Mouse (Mus musculus): Measurements from ENCODE around the gene Napsa. TPM values are rescaled to one million over a fixed set of nuclear protein-coding genes. Genes with fewer than 3 reads are reported as not detected.

The Napsa gene
- polyA plus RNA-seq, 1 experiment from 2014 or later, result 1.9 TPM

- Histone ChIP-seq H3K27ac (ENCODE audit: low read length) (no peak overlapping the region), H3K27me3 (ENCODE audit: control insufficient read depth, insufficient read depth, low read depth, low read length) (peaks cover 6% of the 10 kb centered on the region; the same call in 1 of the 2 replicates), H3K9me3 (replicated peaks; ENCODE audit: control insufficient read depth, low read length, poor library complexity, severe bottlenecking) (no peaks in the 10 kb centered on the region), H3K36me3 (ENCODE audit: control insufficient read depth, insufficient read depth, low read length) (no peaks in the 10 kb centered on the region), H3K4me3 (ENCODE audit: low read depth, low read length) (no peak overlapping the region), H3K4me1 (ENCODE audit: control insufficient read depth, insufficient read depth, low read length) (no peaks in the 10 kb centered on the region), H3K9ac (ENCODE audit: low read depth, low read length) (no peak overlapping the region), H3K4me2 (ENCODE audit: low read length) (no peak overlapping the region)
- 52% methylated on average over 18 of the region's 18 CpGs for WGBS
- peak; percentile 80; the same call in 1 of the 2 replicates for ATAC-seq
These were observed 11.5 kb upstream of the Napsa start for GRCm38 (mm10) chr7:44560435-44561400.

GRCm38 (mm10) chr7:44563284-44563683 is 8.9 kb upstream of the Napsa start:
- Histone ChIP-seq H3K36me3 (ENCODE audit: control insufficient read depth, insufficient read depth, low read length) (no peaks in the 10 kb centered on the region), H3K27me3 (ENCODE audit: control insufficient read depth, insufficient read depth, low read depth, low read length) (no peaks in the 10 kb centered on the region), H3K4me3 (ENCODE audit: low read depth, low read length) (no peak overlapping the region), H3K9me3 (replicated peaks; ENCODE audit: control insufficient read depth, low read length, poor library complexity, severe bottlenecking) (no peaks in the 10 kb centered on the region), H3K27ac (ENCODE audit: low read length) (no peak overlapping the region), H3K4me1 (ENCODE audit: control insufficient read depth, insufficient read depth, low read length) (no peaks in the 10 kb centered on the region), H3K9ac (ENCODE audit: low read depth, low read length) (no peak overlapping the region), H3K4me2 (ENCODE audit: low read length) (no peak overlapping the region)
- no peak for ATAC-seq
- 57% methylated on average over 8 of the region's 8 CpGs for WGBS

- Histone ChIP-seq H3K4me1 (ENCODE audit: control insufficient read depth, insufficient read depth, low read length) (no peaks in the 10 kb centered on the region), H3K27me3 (ENCODE audit: control insufficient read depth, insufficient read depth, low read depth, low read length) (no peaks in the 10 kb centered on the region), H3K4me3 (ENCODE audit: low read depth, low read length) (no peak overlapping the region), H3K36me3 (ENCODE audit: control insufficient read depth, insufficient read depth, low read length) (no peaks in the 10 kb centered on the region), H3K27ac (ENCODE audit: low read length) (no peak overlapping the region), H3K9me3 (replicated peaks; ENCODE audit: control insufficient read depth, low read length, poor library complexity, severe bottlenecking) (no peaks in the 10 kb centered on the region), H3K4me2 (ENCODE audit: low read length) (no peak overlapping the region), H3K9ac (ENCODE audit: low read depth, low read length) (no peak overlapping the region)
- WGBS, result 81% methylated on average over 10 of the region's 10 CpGs
- ATAC-seq, result no peak
These were observed 7.7 kb upstream of the Napsa start for GRCm38 (mm10) chr7:44564486-44564885.

- H3K4me3 ChIP-seq (ENCODE audit: low read depth, low read length), result no peak overlapping the region
- H3K27ac ChIP-seq (ENCODE audit: low read length), result no peak overlapping the region
- no peak overlapping the region for H3K4me2 ChIP-seq (ENCODE audit: low read length)
- WGBS, result 77% methylated on average over 6 of the region's 6 CpGs
- H3K4me1 ChIP-seq (ENCODE audit: control insufficient read depth, insufficient read depth, low read length), result no peaks in the 10 kb centered on the region
- H3K36me3 ChIP-seq (ENCODE audit: control insufficient read depth, insufficient read depth, low read length), result no peaks in the 10 kb centered on the region
- H3K27me3 ChIP-seq (ENCODE audit: control insufficient read depth, insufficient read depth, low read depth, low read length), result no peaks in the 10 kb centered on the region
- no peaks in the 10 kb centered on the region for H3K9me3 ChIP-seq (replicated peaks; ENCODE audit: control insufficient read depth, low read length, poor library complexity, severe bottlenecking)
- H3K9ac ChIP-seq (ENCODE audit: low read depth, low read length), result no peak overlapping the region
- ATAC-seq, result no peak
These were observed 6.8 kb upstream of the Napsa start for GRCm38 (mm10) chr7:44565414-44565813.

GRCm38 (mm10) chr7:44568803-44569202 is 3.4 kb upstream of the Napsa start:
- Histone ChIP-seq H3K36me3 (ENCODE audit: control insufficient read depth, insufficient read depth, low read length) (no peaks in the 10 kb centered on the region), H3K4me3 (ENCODE audit: low read depth, low read length) (no peak overlapping the region), H3K9ac (ENCODE audit: low read depth, low read length) (no peak overlapping the region), H3K9me3 (replicated peaks; ENCODE audit: control insufficient read depth, low read length, poor library complexity, severe bottlenecking) (no peaks in the 10 kb centered on the region), H3K4me2 (ENCODE audit: low read length) (no peak overlapping the region), H3K27ac (ENCODE audit: low read length) (no peak overlapping the region), H3K4me1 (ENCODE audit: control insufficient read depth, insufficient read depth, low read length) (no peaks in the 10 kb centered on the region), H3K27me3 (ENCODE audit: control insufficient read depth, insufficient read depth, low read depth, low read length) (no peaks in the 10 kb centered on the region)
- WGBS, result 72% methylated on average over 9 of the region's 9 CpGs
- no peak for ATAC-seq

- Histone ChIP-seq H3K27ac (ENCODE audit: low read length) (no peak overlapping the region), H3K4me2 (ENCODE audit: low read length) (no peak overlapping the region), H3K4me1 (ENCODE audit: control insufficient read depth, insufficient read depth, low read length) (no peaks in the 10 kb centered on the region), H3K36me3 (ENCODE audit: control insufficient read depth, insufficient read depth, low read length) (no peaks in the 10 kb centered on the region), H3K27me3 (ENCODE audit: control insufficient read depth, insufficient read depth, low read depth, low read length) (no peaks in the 10 kb centered on the region), H3K9me3 (replicated peaks; ENCODE audit: control insufficient read depth, low read length, poor library complexity, severe bottlenecking) (no peaks in the 10 kb centered on the region), H3K4me3 (ENCODE audit: low read depth, low read length) (no peak overlapping the region), H3K9ac (ENCODE audit: low read depth, low read length) (no peak overlapping the region)
- WGBS, result 88% methylated on average over 6 of the region's 6 CpGs
- ATAC-seq, result no peak
These were observed 1.2 kb upstream of the Napsa start for GRCm38 (mm10) chr7:44570989-44571388.

GRCm38 (mm10) chr7:44571811-44572210 is 369 bp upstream of the Napsa start:
- no peak overlapping the region for H3K4me3 ChIP-seq (ENCODE audit: low read depth, low read length)
- H3K4me1 ChIP-seq (ENCODE audit: control insufficient read depth, insufficient read depth, low read length), result no peaks in the 10 kb centered on the region
- no peaks in the 10 kb centered on the region for H3K36me3 ChIP-seq (ENCODE audit: control insufficient read depth, insufficient read depth, low read length)
- WGBS, result 40% methylated on average over 4 of the region's 4 CpGs
- ATAC-seq, result no peak
- H3K4me2 ChIP-seq (ENCODE audit: low read length), result no peak overlapping the region
- H3K9ac ChIP-seq (ENCODE audit: low read depth, low read length), result no peak overlapping the region
- no peak overlapping the region for H3K27ac ChIP-seq (ENCODE audit: low read length)
- no peaks in the 10 kb centered on the region for H3K9me3 ChIP-seq (replicated peaks; ENCODE audit: control insufficient read depth, low read length, poor library complexity, severe bottlenecking)
- no peaks in the 10 kb centered on the region for H3K27me3 ChIP-seq (ENCODE audit: control insufficient read depth, insufficient read depth, low read depth, low read length)

GRCm38 (mm10) chr7:44572956-44573484 is 840 bp downstream of the Napsa start:
- Histone ChIP-seq H3K4me1 (ENCODE audit: control insufficient read depth, insufficient read depth, low read length) (no peaks in the 10 kb centered on the region), H3K4me3 (ENCODE audit: low read depth, low read length) (no peak overlapping the region), H3K27me3 (ENCODE audit: control insufficient read depth, insufficient read depth, low read depth, low read length) (no peaks in the 10 kb centered on the region), H3K27ac (ENCODE audit: low read length) (no peak overlapping the region), H3K36me3 (ENCODE audit: control insufficient read depth, insufficient read depth, low read length) (no peaks in the 10 kb centered on the region), H3K9ac (ENCODE audit: low read depth, low read length) (no peak overlapping the region), H3K4me2 (ENCODE audit: low read length) (no peak overlapping the region), H3K9me3 (replicated peaks; ENCODE audit: control insufficient read depth, low read length, poor library complexity, severe bottlenecking) (no peaks in the 10 kb centered on the region)
- 67% methylated on average over 5 of the region's 5 CpGs for WGBS
- no peak for ATAC-seq

- 54% methylated on average over 5 of the region's 5 CpGs for WGBS
- no peak overlapping the region for H3K9ac ChIP-seq (ENCODE audit: low read depth, low read length)
- H3K27ac ChIP-seq (ENCODE audit: low read length), result no peak overlapping the region
- H3K9me3 ChIP-seq (replicated peaks; ENCODE audit: control insufficient read depth, low read length, poor library complexity, severe bottlenecking), result no peaks in the 10 kb centered on the region
- H3K4me3 ChIP-seq (ENCODE audit: low read depth, low read length), result no peak overlapping the region
- H3K4me1 ChIP-seq (ENCODE audit: control insufficient read depth, insufficient read depth, low read length), result no peaks in the 10 kb centered on the region
- ATAC-seq, result no peak
- no peaks in the 10 kb centered on the region for H3K36me3 ChIP-seq (ENCODE audit: control insufficient read depth, insufficient read depth, low read length)
- no peak overlapping the region for H3K4me2 ChIP-seq (ENCODE audit: low read length)
- no peaks in the 10 kb centered on the region for H3K27me3 ChIP-seq (ENCODE audit: control insufficient read depth, insufficient read depth, low read depth, low read length)
These were observed 4.2 kb downstream of the Napsa start for GRCm38 (mm10) chr7:44576333-44576844.

Data from midbrain, embryonic 16.5 days (tissue).